Mouse (Mus musculus): ENCODE measurements around the gene Prf1. TPM values are rescaled to one million over a fixed set of nuclear protein-coding genes. Genes with fewer than 3 reads are reported as not detected.

Gene Prf1
- polyA plus RNA-seq (2014; fragmentation: Nextera tagmentation; extraction: Ambion mirVana): 0.10 TPM in 1 of 2 replicates, not detected in the other

- Histone ChIP-seq H3K4me3 (ENCODE audit: low read depth, low read length) (no peak within 1 kb of the TSS), H3K27ac (replicated peaks; ENCODE audit: low read depth, low read length) (no peak within 1 kb of the TSS), H3K4me2 (ENCODE audit: low read depth, severe bottlenecking) (no peak within 1 kb of the TSS), H3K9ac (ENCODE audit: low read length) (no peak within 1 kb of the TSS), H3K27me3 (ENCODE audit: control insufficient read depth, insufficient read depth, low read length) (no peaks in the 10 kb centered on the region), H3K36me3 (ENCODE audit: control insufficient read depth, insufficient read depth, low read length) (no peaks in the 10 kb centered on the region), H3K9me3 (ENCODE audit: control insufficient read depth, low read length) (no peaks in the 10 kb centered on the region), H3K4me1 (ENCODE audit: control insufficient read depth, insufficient read depth, low read length) (no peaks in the 10 kb centered on the region)
- ATAC-seq (ENCODE audit: insufficient number of reproducible peaks, low FRiP score, low TSS enrichment, low read depth) (no peak), DNase-seq (ENCODE audit: low spot score) (no peak)
- 74% methylated on average over 7 of the region's 7 CpGs for WGBS
Observed at GRCm38 (mm10) chr10:61297477-61297876, at the start of gene Prf1. Prf1 (plus strand) TSS chr10:61297833.

GRCm38 (mm10) chr10:61248596-61249114 is 49.0 kb upstream of the Prf1 start:
- 80% methylated on average over 13 of the region's 13 CpGs for whole genome bisulfite sequencing
- DNase-seq (ENCODE audit: low spot score) (no peak), ATAC-seq (ENCODE audit: insufficient number of reproducible peaks, low FRiP score, low TSS enrichment, low read depth) (no peak)

GRCm38 (mm10) chr10:61249951-61250350 is 47.7 kb upstream of the Prf1 start:
- Histone ChIP-seq H3K9me3 (ENCODE audit: control insufficient read depth, low read length) (no peaks in the 10 kb centered on the region), H3K4me1 (ENCODE audit: control insufficient read depth, insufficient read depth, low read length) (no peaks in the 10 kb centered on the region; the same call in 1 of the 2 replicates), H3K4me3 (ENCODE audit: low read depth, low read length) (no peak overlapping the region), H3K4me2 (ENCODE audit: low read depth, severe bottlenecking) (no peak overlapping the region), H3K9ac (ENCODE audit: low read length) (0 out of 2 replicates have a peak overlapping the region, but pooled peaks have one; percentile 34), H3K27ac (replicated peaks; ENCODE audit: low read depth, low read length) (peak overlapping the region; percentile 58), H3K27me3 (ENCODE audit: control insufficient read depth, insufficient read depth, low read length) (no peaks in the 10 kb centered on the region), H3K36me3 (ENCODE audit: control insufficient read depth, insufficient read depth, low read length) (no peaks in the 10 kb centered on the region)
- ATAC-seq (ENCODE audit: insufficient number of reproducible peaks, low FRiP score, low TSS enrichment, low read depth) (no peak), DNase-seq (ENCODE audit: low spot score) (no peak)
- 23% methylated on average over 2 of the region's 2 CpGs for WGBS

More at GRCm38 (mm10) chr10:61248596-61249114, 49.0 kb upstream of the Prf1 start:
- H3K36me3 ChIP-seq (ENCODE audit: control insufficient read depth, insufficient read depth, low read length): no peaks in the 10 kb centered on the region
- H3K4me3 ChIP-seq (ENCODE audit: low read depth, low read length): no peak overlapping the region
- no peak overlapping the region for H3K4me2 ChIP-seq (ENCODE audit: low read depth, severe bottlenecking)
- H3K9ac ChIP-seq (ENCODE audit: low read length): no peak overlapping the region
- H3K27ac ChIP-seq (replicated peaks; ENCODE audit: low read depth, low read length): no peak overlapping the region
- H3K27me3 ChIP-seq (ENCODE audit: control insufficient read depth, insufficient read depth, low read length): no peaks in the 10 kb centered on the region
- H3K9me3 ChIP-seq (ENCODE audit: control insufficient read depth, low read length): no peaks in the 10 kb centered on the region
- no peaks in the 10 kb centered on the region; the same call in 1 of the 2 replicates for H3K4me1 ChIP-seq (ENCODE audit: control insufficient read depth, insufficient read depth, low read length)

GRCm38 (mm10) chr10:61254761-61255160 is 42.9 kb upstream of the Prf1 start:
- H3K36me3 ChIP-seq (ENCODE audit: control insufficient read depth, insufficient read depth, low read length): no peaks in the 10 kb centered on the region
- no peak overlapping the region for H3K4me2 ChIP-seq (ENCODE audit: low read depth, severe bottlenecking)
- WGBS: 87% methylated on average over 6 of the region's 6 CpGs
- no peak overlapping the region for H3K4me3 ChIP-seq (ENCODE audit: low read depth, low read length)
- ATAC-seq (ENCODE audit: insufficient number of reproducible peaks, low FRiP score, low TSS enrichment, low read depth) (no peak), DNase-seq (ENCODE audit: low spot score) (no peak)
- no peak overlapping the region for H3K27ac ChIP-seq (replicated peaks; ENCODE audit: low read depth, low read length)
- no peaks in the 10 kb centered on the region; the same call in 1 of the 2 replicates for H3K4me1 ChIP-seq (ENCODE audit: control insufficient read depth, insufficient read depth, low read length)
- no peaks in the 10 kb centered on the region for H3K9me3 ChIP-seq (ENCODE audit: control insufficient read depth, low read length)
- no peaks in the 10 kb centered on the region for H3K27me3 ChIP-seq (ENCODE audit: control insufficient read depth, insufficient read depth, low read length)
- H3K9ac ChIP-seq (ENCODE audit: low read length): no peak overlapping the region

GRCm38 (mm10) chr10:61255190-61255589 is 42.4 kb upstream of the Prf1 start:
- Histone ChIP-seq H3K9me3 (ENCODE audit: control insufficient read depth, low read length) (no peaks in the 10 kb centered on the region), H3K9ac (ENCODE audit: low read length) (no peak overlapping the region), H3K4me2 (ENCODE audit: low read depth, severe bottlenecking) (no peak overlapping the region), H3K4me3 (ENCODE audit: low read depth, low read length) (no peak overlapping the region), H3K36me3 (ENCODE audit: control insufficient read depth, insufficient read depth, low read length) (no peaks in the 10 kb centered on the region), H3K27me3 (ENCODE audit: control insufficient read depth, insufficient read depth, low read length) (no peaks in the 10 kb centered on the region), H3K4me1 (ENCODE audit: control insufficient read depth, insufficient read depth, low read length) (no peaks in the 10 kb centered on the region; the same call in 1 of the 2 replicates), H3K27ac (replicated peaks; ENCODE audit: low read depth, low read length) (no peak overlapping the region)
- ATAC-seq (ENCODE audit: insufficient number of reproducible peaks, low FRiP score, low TSS enrichment, low read depth) (no peak), DNase-seq (ENCODE audit: low spot score) (no peak)
- 85% methylated on average over 8 of the region's 8 CpGs for WGBS

GRCm38 (mm10) chr10:61256665-61257064 is 41.0 kb upstream of the Prf1 start:
- Histone ChIP-seq H3K9me3 (ENCODE audit: control insufficient read depth, low read length) (no peaks in the 10 kb centered on the region), H3K4me2 (ENCODE audit: low read depth, severe bottlenecking) (no peak overlapping the region), H3K4me3 (ENCODE audit: low read depth, low read length) (no peak overlapping the region), H3K9ac (ENCODE audit: low read length) (no peak overlapping the region), H3K27me3 (ENCODE audit: control insufficient read depth, insufficient read depth, low read length) (no peaks in the 10 kb centered on the region), H3K36me3 (ENCODE audit: control insufficient read depth, insufficient read depth, low read length) (no peaks in the 10 kb centered on the region), H3K27ac (replicated peaks; ENCODE audit: low read depth, low read length) (no peak overlapping the region), H3K4me1 (ENCODE audit: control insufficient read depth, insufficient read depth, low read length) (no peaks in the 10 kb centered on the region)
- WGBS: 85% methylated on average over 9 of the region's 9 CpGs
- DNase-seq (ENCODE audit: low spot score) (no peak), ATAC-seq (ENCODE audit: insufficient number of reproducible peaks, low FRiP score, low TSS enrichment, low read depth) (no peak)

GRCm38 (mm10) chr10:61258131-61258530 is 39.5 kb upstream of the Prf1 start:
- Histone ChIP-seq H3K27ac (replicated peaks; ENCODE audit: low read depth, low read length) (no peak overlapping the region), H3K36me3 (ENCODE audit: control insufficient read depth, insufficient read depth, low read length) (no peaks in the 10 kb centered on the region), H3K9ac (ENCODE audit: low read length) (no peak overlapping the region), H3K27me3 (ENCODE audit: control insufficient read depth, insufficient read depth, low read length) (no peaks in the 10 kb centered on the region), H3K4me1 (ENCODE audit: control insufficient read depth, insufficient read depth, low read length) (no peaks in the 10 kb centered on the region), H3K4me3 (ENCODE audit: low read depth, low read length) (no peak overlapping the region), H3K9me3 (ENCODE audit: control insufficient read depth, low read length) (no peaks in the 10 kb centered on the region), H3K4me2 (ENCODE audit: low read depth, severe bottlenecking) (no peak overlapping the region)
- WGBS: 65% methylated on average over 1 of the region's 1 CpGs
- no peak for ATAC-seq (ENCODE audit: insufficient number of reproducible peaks, low FRiP score, low TSS enrichment, low read depth)
- no peak for DNase-seq (ENCODE audit: low spot score)

GRCm38 (mm10) chr10:61261229-61262156 is 36.1 kb upstream of the Prf1 start:
- Histone ChIP-seq H3K9ac (ENCODE audit: low read length) (no peak overlapping the region), H3K27ac (replicated peaks; ENCODE audit: low read depth, low read length) (no peak overlapping the region), H3K36me3 (ENCODE audit: control insufficient read depth, insufficient read depth, low read length) (no peaks in the 10 kb centered on the region), H3K4me3 (ENCODE audit: low read depth, low read length) (no peak overlapping the region), H3K4me1 (ENCODE audit: control insufficient read depth, insufficient read depth, low read length) (no peaks in the 10 kb centered on the region), H3K9me3 (ENCODE audit: control insufficient read depth, low read length) (no peaks in the 10 kb centered on the region), H3K27me3 (ENCODE audit: control insufficient read depth, insufficient read depth, low read length) (no peaks in the 10 kb centered on the region), H3K4me2 (ENCODE audit: low read depth, severe bottlenecking) (no peak overlapping the region)
- ATAC-seq (ENCODE audit: insufficient number of reproducible peaks, low FRiP score, low TSS enrichment, low read depth) (no peak), DNase-seq (ENCODE audit: low spot score) (no peak)
- WGBS: 72% methylated on average over 13 of the region's 13 CpGs
